ENCODE assay signal across 9 mouse cellular contexts in genomic region chr7:73398319-73398718, GRCm38 (mm10). TPM values are rescaled to one million over a fixed set of nuclear protein-coding genes. Genes with fewer than 3 reads are reported as not detected.
DNase-seq lines count a peak whose midpoint lies in the region; ATAC-seq and TF ChIP-seq lines count a peak whose summit lies in the region.
"Had no signal": no experiment of that assay in that cellular context is flagged by ENCODE, and none has a peak within 500 bp of the region (broad histone marks: within the 10 kb centered on the region; RNA-seq: fewer than 3 reads in every experiment).

No protein-coding gene starts in this region.

- H3K27ac ChIP-seq in embryonic facial prominence, embryonic 10.5 days (replicated peaks), result peak overlapping the region; percentile 69; the same call in 1 of the 2 replicates
- H3K27ac ChIP-seq in intestine, postnatal 0 days (ENCODE audit: low read depth, low read length), result no peak overlapping the region
- H3K27ac ChIP-seq in liver, embryonic 16.5 days (ENCODE audit: low read length), result no peak overlapping the region
- H3K27ac ChIP-seq in neural tube, embryonic 13.5 days (replicated peaks), result peak overlapping the region; percentile 89
- H3K27ac ChIP-seq: macrophage had no signal

- peaks cover 97% of the 10 kb centered on the region for H3K27me3 ChIP-seq in E14TG2a.4 (ENCODE audit: insufficient read depth, low read length)
- peaks cover 17% of the 10 kb centered on the region; the same call in 1 of the 2 replicates for H3K27me3 ChIP-seq in embryonic facial prominence, embryonic 10.5 days (replicated peaks; ENCODE audit: low read depth, poor library complexity, severe bottlenecking)
- H3K27me3 ChIP-seq in intestine, postnatal 0 days (replicated peaks; ENCODE audit: control insufficient read depth, insufficient read depth, low read length), result peaks cover 34% of the 10 kb centered on the region; the same call in 1 of the 2 replicates
- H3K27me3 ChIP-seq in liver, embryonic 16.5 days (ENCODE audit: control insufficient read depth, insufficient read depth, low read depth, low read length), result peaks cover 55% of the 10 kb centered on the region
- no peaks in the 10 kb centered on the region for H3K27me3 ChIP-seq in neural tube, embryonic 13.5 days

- peak overlapping the region; percentile 61 for H3K4me2 ChIP-seq in intestine, postnatal 0 days (replicated peaks; ENCODE audit: low read depth)
- 0 out of 2 replicates have a peak overlapping the region, but pooled peaks have one; percentile 19 for H3K4me2 ChIP-seq in liver, embryonic 16.5 days (ENCODE audit: low read depth, low read length)
- H3K4me2 ChIP-seq in neural tube, embryonic 13.5 days, result peak overlapping the region; percentile 90

- no peaks in the 10 kb centered on the region for H3K9me3 ChIP-seq in E14TG2a.4 (ENCODE audit: low read length)
- H3K9me3 ChIP-seq in embryonic facial prominence, embryonic 10.5 days, result no peaks in the 10 kb centered on the region
- no peaks in the 10 kb centered on the region for H3K9me3 ChIP-seq in intestine, postnatal 0 days (ENCODE audit: control insufficient read depth)
- H3K9me3 ChIP-seq in liver, embryonic 16.5 days (replicated peaks; ENCODE audit: control insufficient read depth, low read length), result no peaks in the 10 kb centered on the region
- H3K9me3 ChIP-seq in neural tube, embryonic 13.5 days, result no peaks in the 10 kb centered on the region

- H3K36me3 ChIP-seq in E14TG2a.4 (ENCODE audit: insufficient read depth, low read length), result no peaks in the 10 kb centered on the region
- H3K36me3 ChIP-seq in embryonic facial prominence, embryonic 10.5 days (replicated peaks), result peaks cover 53% of the 10 kb centered on the region
- no peaks in the 10 kb centered on the region for H3K36me3 ChIP-seq in intestine, postnatal 0 days (ENCODE audit: control insufficient read depth, insufficient read depth)
- no peaks in the 10 kb centered on the region for H3K36me3 ChIP-seq in liver, embryonic 16.5 days (ENCODE audit: control insufficient read depth, insufficient read depth)
- H3K36me3 ChIP-seq in neural tube, embryonic 13.5 days, result no peaks in the 10 kb centered on the region

- TF ChIP-seq CTCF in E14TG2a.4 (conservative IDR thresholded peaks at IDR 0.05; ENCODE audit: low read length), result no peak
- TF ChIP-seq CTCF in intestine, postnatal 0 days (IDR thresholded peaks at IDR 0.05; ENCODE audit: low read depth), result no peak

- peak; percentile 46; the same call in 1 of the 2 replicates for ATAC-seq in intestine, postnatal 0 days
- ATAC-seq in liver, embryonic 16.5 days (ENCODE audit: low read depth), result peak; percentile 16; the same call in 1 of the 2 replicates
- peak; percentile 15; the same call in 1 of the 2 replicates for ATAC-seq in neural tube, embryonic 13.5 days (ENCODE audit: low read depth)

- 7% methylated on average over 11 of the region's 11 CpGs for WGBS in embryonic facial prominence, embryonic 10.5 days
- WGBS in intestine, postnatal 0 days, result 17% methylated on average over 11 of the region's 11 CpGs
- WGBS in liver, embryonic 16.5 days (ENCODE audit: insufficient replicate concordance), result 4% methylated on average over 11 of the region's 11 CpGs
- WGBS in neural tube, embryonic 13.5 days, result 3% methylated on average over 11 of the region's 11 CpGs

- DNase-seq in adrenal gland, adult 18-20 months (ENCODE audit: low spot score in 2 of 2), result peak; percentile 70 to 76
- peak; percentile 64 for DNase-seq in embryonic facial prominence, embryonic 10.5 days (ENCODE audit: low spot score)
- peak; percentile 64 for DNase-seq in heart, adult 8-10 months (ENCODE audit: low spot score)
- no peak for DNase-seq in spleen, postnatal 4 days (ENCODE audit: low spot score in 2 of 2)

- H3K9ac ChIP-seq in intestine, postnatal 0 days (ENCODE audit: low read depth, low read length), result no peak overlapping the region
- no peak overlapping the region for H3K9ac ChIP-seq in liver, embryonic 16.5 days (ENCODE audit: low read depth, low read length)
- peak overlapping the region; percentile 68 for H3K9ac ChIP-seq in neural tube, embryonic 13.5 days

- peaks cover 56% of the 10 kb centered on the region for H3K4me1 ChIP-seq in E14TG2a.4 (replicated peaks; ENCODE audit: low read depth, low read length)
- peaks cover 94% of the 10 kb centered on the region for H3K4me1 ChIP-seq in embryonic facial prominence, embryonic 10.5 days
- 0 out of 2 replicates have a peak, but pooled peaks cover 6% of the 10 kb centered on the region for H3K4me1 ChIP-seq in intestine, postnatal 0 days (replicated peaks; ENCODE audit: control insufficient read depth, insufficient read depth, low read length)
- H3K4me1 ChIP-seq in liver, embryonic 16.5 days (ENCODE audit: control insufficient read depth, low read depth, low read length), result no peaks in the 10 kb centered on the region
- peaks cover 94% of the 10 kb centered on the region for H3K4me1 ChIP-seq in neural tube, embryonic 13.5 days (replicated peaks)

- H3K4me3 ChIP-seq in E14TG2a.4 (replicated peaks; ENCODE audit: low read length), result peak overlapping the region; percentile 70
- H3K4me3 ChIP-seq in embryonic facial prominence, embryonic 10.5 days, result peak overlapping the region; percentile 51
- H3K4me3 ChIP-seq in intestine, postnatal 0 days (ENCODE audit: low read depth, low read length), result peak overlapping the region; percentile 20
- H3K4me3 ChIP-seq in liver, embryonic 16.5 days (ENCODE audit: low read depth, low read length), result no peak overlapping the region
- H3K4me3 ChIP-seq in neural tube, embryonic 13.5 days, result peak overlapping the region; percentile 31

RNA-seq across cellular contexts. Expression of gene Rgma, which starts 23.0 kb away (rescaled TPM):
- total RNA-seq in adrenal gland, adult 18-20 months (2021), result 10 to 100 TPM in 1 of 2 experiments, 1 to 10 TPM in 1; 8.1 to 12.1 TPM
- polyA plus RNA-seq in embryonic facial prominence, embryonic 10.5 days (2016; fragmentation: Nextera tagmentation; extraction: Ambion mirVana), result 23.4 and 26.5 TPM in 2 replicates
- 10 to 100 TPM; 52.3 to 84.3 (median 65.6) TPM for total RNA-seq in heart, adult 8-10 months (2022)
- 4.9 and 6.0 TPM in 2 replicates for polyA plus RNA-seq in intestine, postnatal 0 days (2015; fragmentation: Nextera tagmentation; extraction: Ambion mirVana)
- 0.11 and 0.19 TPM in 2 replicates for polyA plus RNA-seq in liver, embryonic 16.5 days (2015; fragmentation: Nextera tagmentation; extraction: Ambion mirVana)
- 41.4 and 49.6 TPM in 2 replicates for polyA plus RNA-seq in neural tube, embryonic 13.5 days (2015; fragmentation: Nextera tagmentation; extraction: Ambion mirVana)
- polyA plus RNA-seq: macrophage had no signal

Comparison
In these comparisons a context has a peak if more than half of its experiments do, and no peak if none do; other contexts are left out.
1. DNase-seq: peak in adrenal gland, adult 18-20 months (2 of 2), embryonic facial prominence, embryonic 10.5 days (single experiment) and heart, adult 8-10 months (single experiment); none in spleen, postnatal 4 days (0 of 2).
2. H3K27ac ChIP-seq: peak in embryonic facial prominence, embryonic 10.5 days (single experiment) and neural tube, embryonic 13.5 days (single experiment); none in intestine, postnatal 0 days (single experiment) and liver, embryonic 16.5 days (single experiment).
3. H3K4me2 ChIP-seq: peak in every context shown above with its lines; median percentile 90 in neural tube, embryonic 13.5 days; 61 in intestine, postnatal 0 days; 19 in liver, embryonic 16.5 days.
4. Peak in every context shown above with its lines, with median percentiles within 50 percentile points of each other: ATAC-seq.